Mouse (Mus musculus) MEL (cell line): Measurements from ENCODE around the gene Fam83d.

Source experiments
- CTCF ChIP-seq, 3 experiments: IDR thresholded peaks in 2 of 3; conservative IDR thresholded peaks in 1 of 3; 2 replicates each; pipeline ENCODE4 v1.5.1; 2011 to 2012; ENCODE audit warnings: low read length in 3 of 3, low read depth in 2 of 3, mild to moderate bottlenecking in 2 of 3, improper control_type of control experiment in 1 of 3, inconsistent platforms in 1 of 3, mixed read lengths in 1 of 3, moderate library complexity in 1 of 3; ENCODE audit not compliant: control insufficient read depth in 1 of 3, insufficient read depth in 1 of 3, poor library complexity in 1 of 3, severe bottlenecking in 1 of 3
- GATA1 ChIP-seq: IDR thresholded peaks from 2 replicates; pipeline ENCODE4 v1.6.1; 2011; ENCODE audit warnings: low read depth, low read length, improper control_type of control experiment
- MAX ChIP-seq: IDR thresholded peaks from 2 replicates; pipeline ENCODE4 v1.6.1; 2011; ENCODE audit warnings: low read length, improper control_type of control experiment
- SMC3 ChIP-seq: IDR thresholded peaks from 2 replicates; pipeline ENCODE4 v1.6.1; 2011; ENCODE audit warnings: low read depth, low read length, improper control_type of control experiment
- TAL1 ChIP-seq: IDR thresholded peaks from 2 replicates; pipeline ENCODE4 v1.6.1; 2012; ENCODE audit warnings: mild to moderate bottlenecking, inconsistent platforms, low read length, moderate library complexity, mixed read lengths
- ZKSCAN1 ChIP-seq: IDR thresholded peaks from 2 replicates; pipeline ENCODE4 v1.6.1; 2012; ENCODE audit warnings: low read depth, mild to moderate bottlenecking, inconsistent platforms, low read length, improper control_type of control experiment, moderate library complexity

DNA sequence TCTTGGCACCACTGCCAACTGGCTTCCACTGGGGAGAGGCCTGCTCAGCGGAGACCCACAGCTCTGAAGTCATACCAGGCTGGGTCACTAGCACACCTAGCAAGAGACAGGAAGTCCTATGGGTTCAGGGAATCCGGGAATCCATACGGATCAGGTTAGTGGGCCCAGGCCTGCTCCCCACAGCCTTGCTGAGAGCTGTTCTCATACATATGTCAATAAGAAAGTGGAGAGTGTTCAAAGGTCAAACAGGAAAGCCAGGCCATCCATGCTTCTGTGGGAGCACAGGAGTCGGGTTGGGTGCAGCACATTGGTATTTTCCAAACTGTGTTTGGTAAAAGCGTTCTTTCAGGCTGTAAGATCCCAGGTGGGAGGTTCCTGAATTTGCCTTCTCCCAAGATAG is 5.6 kb upstream of the Fam83d start:
- TF ChIP-seq ZKSCAN1, result no peak
- TF ChIP-seq CTCF (IDR thresholded peaks at IDR 0.05 in 2 of 3, conservative IDR thresholded peaks at IDR 0.05 in 1 of 3; ENCODE audit: control insufficient read depth in 1 of 3, insufficient read depth in 1 of 3, low read depth in 2 of 3, low read length in 3 of 3, poor library complexity in 1 of 3, severe bottlenecking in 1 of 3), result no peak
- no peak for TF ChIP-seq TAL1
- TF ChIP-seq SMC3, result no peak
- no peak for TF ChIP-seq GATA1
- no peak for TF ChIP-seq MAX
